Mouse (Mus musculus): ENCODE measurements around the gene Tuba1a.
A peak's percentile ranks its signal among the peaks of the same experiment; 100 is the strongest.

- peak; percentile 67; the same call in 1 of the 2 replicates for TF ChIP-seq POLR2A (IDR thresholded peaks at IDR 0.05; ENCODE audit: low read depth, low read length)
- TF ChIP-seq CTCF (IDR thresholded peaks at IDR 0.05; ENCODE audit: borderline replicate concordance, insufficient read depth, low read length): peak; percentile 86
Observed at GRCm38 (mm10) chr15:98993093-98993793, 39.7 kb upstream of the Tuba1a start.
